Mouse (Mus musculus): ENCODE results near the gene Apbb2.

Gene Apbb2

DNA sequence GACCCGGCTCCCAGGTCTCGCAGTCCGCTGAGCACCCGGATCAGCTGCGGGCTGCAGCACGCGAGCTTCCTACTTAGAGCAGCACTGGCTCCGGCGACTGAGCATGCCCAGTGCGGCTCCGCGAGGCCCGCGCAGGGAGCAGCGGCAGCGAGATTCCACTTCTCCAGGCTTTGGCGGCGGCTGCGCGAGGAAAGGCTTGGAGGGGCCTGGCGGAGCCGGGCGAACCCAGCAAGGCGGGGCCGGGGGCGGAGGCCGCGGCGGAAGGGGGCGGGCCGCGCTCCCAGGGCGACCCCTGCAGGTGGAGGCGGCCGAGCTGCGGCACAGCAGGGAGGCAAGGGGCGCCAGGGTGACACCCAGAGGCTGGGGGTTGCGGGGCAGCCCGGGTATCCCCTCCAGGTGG is at the start of gene Apbb2:
Gene Apbb2, minus strand, starts transcription at position 188 of the 400 bp plus-strand sequence.
- peak; percentile 95 for DNase-seq (ENCODE audit: low spot score)

DNA sequence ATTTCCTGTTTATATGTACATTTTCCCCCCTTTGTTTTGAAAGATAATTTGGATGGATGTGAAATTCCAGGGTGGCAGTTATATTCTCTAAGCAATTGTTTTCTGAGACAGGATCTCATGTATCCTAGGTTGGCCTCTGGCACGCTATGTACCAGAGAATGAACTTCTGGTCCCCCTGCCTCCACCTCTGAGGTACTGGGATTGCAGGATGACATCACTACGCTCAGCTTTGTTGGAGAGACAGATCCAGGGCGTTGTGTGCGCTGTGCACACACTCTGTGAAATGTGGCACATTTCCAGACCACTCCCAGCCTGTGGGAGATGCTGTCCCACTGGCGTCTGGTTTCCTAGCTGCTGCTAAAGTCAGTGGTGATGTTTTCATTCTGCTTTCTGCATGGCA is 35.6 kb upstream of the Apbb2 start:
- no peak for DNase-seq (ENCODE audit: low spot score)

- DNase-seq (ENCODE audit: low spot score) = no peak
Measured at GRCm38 (mm10) chr5:66647504-66647903, 28.9 kb upstream of the Apbb2 start.

- DNase-seq (ENCODE audit: low spot score) = no peak
Measured at GRCm38 (mm10) chr5:66643260-66643659, 24.7 kb upstream of the Apbb2 start.

DNA sequence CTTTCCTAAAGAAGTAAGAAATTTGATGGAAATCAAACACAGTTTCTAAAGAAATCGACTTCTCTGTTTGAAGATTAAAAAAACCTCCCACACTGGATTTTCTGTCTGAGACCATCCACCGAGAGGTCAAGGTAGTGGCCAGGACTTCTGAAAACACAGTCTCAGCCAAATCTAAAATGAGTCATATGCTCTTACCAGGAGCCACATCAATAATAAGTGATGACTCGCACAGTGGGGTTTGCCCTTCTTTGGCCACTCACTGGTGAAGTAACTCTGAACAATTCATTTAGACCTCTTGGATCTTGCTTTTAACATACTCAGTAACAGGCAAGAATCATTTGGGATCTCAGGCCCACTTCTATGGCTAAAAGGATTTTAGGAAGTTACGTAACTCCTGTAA is 23.6 kb upstream of the Apbb2 start:
- DNase-seq (ENCODE audit: low spot score) = no peak

DNA sequence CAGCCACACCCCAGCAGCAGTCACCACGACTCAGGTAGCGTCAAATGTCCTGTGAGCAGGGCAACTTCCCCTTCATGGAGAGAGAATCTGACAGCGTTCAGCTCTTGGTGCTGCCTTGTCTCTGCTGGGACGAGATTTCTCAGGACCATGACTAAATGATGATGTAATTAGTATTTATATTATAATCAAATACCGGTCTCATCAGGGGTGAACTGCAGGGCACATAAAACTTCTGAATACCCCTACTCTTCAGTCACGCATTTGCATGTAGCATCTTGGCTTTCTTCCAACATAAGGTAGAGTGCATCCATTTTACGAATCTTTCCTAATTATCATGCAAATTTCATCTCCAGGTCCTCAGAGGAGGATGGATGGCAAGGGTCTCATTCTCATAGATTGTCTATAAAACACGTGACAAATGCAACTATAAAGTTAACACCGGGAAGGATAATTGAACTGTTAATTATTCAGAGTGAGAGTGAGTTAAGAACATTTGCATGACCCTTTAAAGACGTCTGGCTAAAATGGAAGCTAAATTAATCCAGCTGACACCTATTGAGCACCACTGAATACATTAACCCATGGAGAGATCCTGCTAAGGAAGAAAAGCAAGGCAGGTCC is 17.0 kb upstream of the Apbb2 start:
- no peak for DNase-seq (ENCODE audit: low spot score)

DNA sequence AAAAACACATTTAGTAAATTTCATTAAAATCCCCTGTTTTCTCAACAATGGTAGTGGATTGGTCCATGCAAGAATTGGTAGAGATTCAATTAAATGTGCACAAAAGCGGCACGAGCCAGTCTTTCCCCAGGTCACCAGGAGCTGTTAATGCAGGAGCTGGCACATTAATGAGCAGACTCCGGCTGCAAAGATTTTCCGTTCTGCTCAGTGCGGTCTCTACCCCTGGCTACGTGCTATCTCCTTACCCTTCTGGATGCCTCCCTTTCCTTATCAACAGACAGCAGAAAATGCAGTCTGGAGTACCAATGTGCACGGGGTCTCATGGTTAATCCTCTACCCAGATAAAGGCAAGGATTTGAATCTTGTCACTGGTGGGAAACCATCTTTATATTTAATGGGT is 9.2 kb upstream of the Apbb2 start:
- no peak for DNase-seq (ENCODE audit: low spot score)

DNA sequence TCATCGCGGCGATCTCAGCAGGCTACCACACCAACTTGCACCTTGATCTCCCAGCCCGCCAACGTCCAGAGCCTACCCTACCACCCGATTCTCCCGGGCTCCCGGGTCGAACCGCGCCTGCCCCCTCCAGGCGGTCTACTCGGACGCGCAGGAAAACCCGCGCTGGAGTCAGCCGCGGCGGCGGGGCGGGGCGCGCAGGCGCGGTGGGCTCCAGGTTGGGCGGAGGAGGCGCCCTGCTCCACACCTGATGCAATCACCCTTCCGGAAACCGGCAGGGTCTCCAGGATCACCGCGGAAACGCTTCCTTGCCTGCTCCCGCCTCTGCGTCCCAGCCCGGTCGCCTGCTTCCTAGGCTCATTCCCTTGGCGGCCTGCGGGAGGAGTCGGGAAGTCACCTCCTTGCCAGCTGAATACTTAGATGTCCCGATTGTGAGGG is 1.6 kb upstream of the Apbb2 start:
- DNase-seq (ENCODE audit: low spot score) = peak; percentile 83

DNA sequence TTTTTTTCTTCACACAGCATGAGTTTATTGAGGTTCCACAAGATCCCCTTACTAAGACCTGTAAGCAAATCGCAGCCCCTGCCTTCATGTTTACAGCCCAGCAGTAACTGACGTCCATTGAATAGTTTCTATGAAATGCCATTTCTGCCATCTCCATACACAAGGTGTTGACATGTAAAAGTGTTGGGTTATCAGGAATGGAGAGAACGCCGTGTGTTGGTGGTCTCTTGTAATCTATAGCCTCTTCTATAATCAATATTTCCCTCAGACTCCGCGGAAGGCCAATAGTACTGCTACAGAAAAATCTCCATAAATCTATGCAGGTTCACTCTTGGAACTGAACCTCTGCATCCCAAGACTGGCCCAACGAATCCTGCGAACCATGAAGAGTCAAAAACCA is 1.1 kb upstream of the Apbb2 start:
- no peak for DNase-seq (ENCODE audit: low spot score)

GRCm38 (mm10) chr5:66619195-66619594 is 611 bp upstream of the Apbb2 start:
- peak; percentile 13 for DNase-seq (ENCODE audit: low spot score)

DNA sequence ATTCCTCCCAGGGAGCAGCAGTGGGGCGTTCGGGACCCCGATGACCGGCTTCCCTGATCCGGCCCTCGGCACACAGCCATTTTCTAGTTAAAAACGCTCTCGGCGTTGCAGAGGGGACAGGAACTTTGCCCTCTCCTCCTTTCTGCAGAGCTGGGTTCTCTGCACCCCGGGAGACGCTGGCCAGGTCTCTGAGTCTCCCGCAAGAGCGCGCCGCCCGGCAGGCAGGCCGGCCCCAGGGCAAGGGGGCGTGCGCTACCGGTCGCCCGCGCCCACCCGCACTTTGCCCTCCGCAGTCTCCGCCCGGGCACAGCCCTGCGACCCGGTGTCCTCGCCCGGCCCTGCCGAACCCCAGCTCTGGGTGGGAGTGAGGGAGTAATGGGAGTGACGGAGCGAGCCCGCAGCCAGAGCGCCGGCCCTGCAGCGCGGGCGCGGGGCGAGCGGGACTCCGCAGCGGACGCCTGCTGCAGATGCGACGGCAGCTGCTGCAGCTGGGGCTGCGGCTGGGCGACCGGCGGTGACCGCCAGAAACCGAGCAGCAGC is 593 bp downstream of the Apbb2 start:
- no peak for DNase-seq (ENCODE audit: low spot score)

GRCm38 (mm10) chr5:66614940-66615339 is 3.6 kb downstream of the Apbb2 start:
- no peak for DNase-seq (ENCODE audit: low spot score)

GRCm38 (mm10) chr5:66613725-66614124 is 4.9 kb downstream of the Apbb2 start:
- no peak for DNase-seq (ENCODE audit: low spot score)

DNA sequence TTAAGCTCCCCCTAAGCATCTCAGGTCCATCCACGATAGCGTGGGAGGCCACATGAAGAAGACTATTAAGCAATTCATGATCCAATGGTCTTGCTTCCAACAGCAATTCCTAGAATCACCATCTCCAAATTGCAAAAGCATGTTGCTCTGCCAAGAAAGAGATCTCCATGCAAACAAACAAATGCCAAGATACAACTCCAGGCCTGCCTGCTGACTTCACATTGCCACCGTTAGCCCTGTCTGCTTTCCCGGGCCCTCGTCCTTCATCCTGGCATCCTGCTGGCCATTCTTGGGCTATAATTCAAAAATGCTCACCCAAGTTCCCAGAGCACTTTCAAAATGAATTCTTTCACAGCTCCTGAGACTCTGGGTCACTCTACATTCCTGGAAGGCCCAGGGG is 5.6 kb downstream of the Apbb2 start:
- DNase-seq (ENCODE audit: low spot score) = no peak

- no peak for DNase-seq (ENCODE audit: low spot score)
Measured at GRCm38 (mm10) chr5:66611851-66612250, 6.7 kb downstream of the Apbb2 start.

DNA sequence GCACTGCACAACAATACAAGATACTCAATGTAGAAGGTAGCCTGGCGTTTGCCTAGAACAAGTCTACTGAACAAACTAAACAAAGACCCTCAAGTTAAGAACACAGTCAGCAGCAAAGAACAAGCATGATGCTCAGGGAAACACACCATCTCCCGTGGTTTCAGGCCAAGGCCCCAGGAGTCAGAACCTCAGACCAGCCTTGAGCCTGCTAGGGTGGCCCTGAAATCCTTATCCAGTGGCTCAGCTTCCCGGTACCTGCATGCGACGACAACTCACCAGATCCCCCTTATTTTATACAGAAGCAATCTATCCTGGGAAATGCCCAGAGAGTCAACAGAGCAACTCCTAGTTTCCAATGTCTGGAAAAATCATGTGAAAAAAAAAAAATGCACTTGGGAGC is 7.2 kb downstream of the Apbb2 start:
- no peak for DNase-seq (ENCODE audit: low spot score)

DNA sequence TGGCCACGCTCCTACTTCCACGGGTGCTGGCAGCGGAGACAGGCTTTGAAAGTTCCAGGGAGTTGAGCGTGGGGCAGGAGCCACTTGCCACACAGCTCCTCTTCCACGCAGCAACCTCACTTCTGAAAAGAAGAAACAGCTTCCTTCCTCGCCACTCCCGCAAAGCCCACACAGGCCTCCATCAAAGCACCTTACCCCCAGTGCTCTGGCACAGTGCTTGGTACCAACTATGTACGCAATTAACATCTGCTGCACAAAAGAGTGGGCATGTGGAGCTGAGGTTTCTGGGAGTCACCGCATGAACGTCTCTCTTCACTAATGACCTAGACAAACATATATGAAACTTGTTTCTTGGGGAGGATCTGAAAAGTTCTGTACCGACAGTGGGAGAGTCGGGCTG is 8.3 kb downstream of the Apbb2 start:
- no peak for DNase-seq (ENCODE audit: low spot score)

DNA sequence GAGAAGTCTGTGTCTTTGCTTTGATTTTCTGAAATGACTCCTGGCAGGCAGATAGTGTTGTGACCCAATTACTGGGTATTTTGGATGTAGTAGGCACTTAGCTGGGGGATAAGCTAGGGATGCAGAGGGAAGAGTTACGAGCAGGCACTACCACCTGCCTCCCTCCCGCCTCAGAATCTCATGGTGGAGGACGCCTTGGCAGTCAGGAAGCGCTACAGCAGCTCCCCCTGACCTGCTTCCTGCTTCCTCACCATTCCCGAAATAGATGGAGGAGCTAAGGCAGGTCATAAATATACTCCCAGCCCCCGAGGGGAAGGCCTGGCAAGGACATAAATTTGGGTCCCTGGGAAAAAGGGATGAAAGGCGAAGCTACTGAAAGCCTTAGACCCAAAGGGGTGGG is 9.3 kb downstream of the Apbb2 start:
- no peak for DNase-seq (ENCODE audit: low spot score)

- no peak for DNase-seq (ENCODE audit: low spot score)
Measured at GRCm38 (mm10) chr5:66607801-66608200, 10.8 kb downstream of the Apbb2 start.

GRCm38 (mm10) chr5:66607201-66607600 is 11.4 kb downstream of the Apbb2 start:
- DNase-seq (ENCODE audit: low spot score) = no peak

DNA sequence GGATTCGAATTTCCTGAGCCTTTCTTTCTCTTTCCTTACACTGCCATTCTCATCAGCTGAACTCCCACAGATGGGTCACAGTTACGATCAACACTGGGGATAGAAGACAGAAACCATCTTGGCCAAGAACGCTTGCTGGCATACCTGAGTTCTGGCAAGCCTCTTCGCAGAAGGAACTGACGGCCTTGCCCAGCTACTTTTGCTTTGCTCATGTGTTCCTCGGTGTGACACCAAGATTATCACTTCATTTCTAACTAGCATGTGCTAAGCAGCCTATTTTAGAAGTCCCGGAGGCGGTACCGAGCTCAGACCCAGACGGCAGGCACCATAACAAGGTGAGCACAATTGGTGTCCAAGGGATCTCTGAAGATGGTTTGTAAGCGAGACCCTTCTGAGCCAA is 12.9 kb downstream of the Apbb2 start:
- no peak for DNase-seq (ENCODE audit: low spot score)

DNA sequence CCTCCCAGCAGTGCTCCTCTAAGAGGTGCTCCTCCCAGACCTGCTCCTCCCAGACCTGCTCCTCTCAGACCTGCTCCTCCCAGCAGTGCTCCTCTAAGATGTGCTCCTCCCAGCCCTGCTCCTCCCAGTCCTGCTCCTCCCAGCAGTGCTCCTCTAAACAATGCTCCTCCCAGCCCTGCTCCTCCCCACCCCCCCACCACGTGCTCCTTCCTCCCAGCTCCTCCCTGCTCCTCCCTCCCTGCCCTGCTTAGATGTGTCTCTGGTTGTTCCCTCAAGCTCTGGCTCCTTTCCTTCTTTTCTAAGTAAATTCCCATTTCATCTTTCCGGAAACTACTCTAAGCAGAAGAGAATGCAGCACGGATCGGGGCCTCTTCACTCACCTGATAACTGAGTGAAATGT is 14.2 kb downstream of the Apbb2 start:
- no peak for DNase-seq (ENCODE audit: low spot score)

DNA sequence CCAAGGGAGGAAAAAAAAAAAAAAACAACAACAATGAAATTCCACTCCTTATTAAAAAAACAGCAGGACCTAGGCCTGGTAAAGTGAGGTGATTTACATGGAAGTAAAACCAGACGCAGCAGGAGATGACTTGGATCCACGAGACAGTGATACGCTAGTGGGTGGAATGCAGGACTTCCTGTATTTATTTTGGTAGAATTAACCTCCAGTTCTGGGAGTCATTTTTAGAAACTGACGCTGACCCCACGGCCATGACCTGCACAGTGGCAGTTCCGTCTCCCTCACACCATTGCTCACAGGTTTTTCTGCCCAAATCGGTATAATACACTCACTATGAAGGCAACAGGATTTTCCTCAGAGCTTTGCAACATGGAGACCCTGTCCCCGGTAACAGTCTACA is 14.8 kb downstream of the Apbb2 start:
- DNase-seq (ENCODE audit: low spot score) = no peak

DNA sequence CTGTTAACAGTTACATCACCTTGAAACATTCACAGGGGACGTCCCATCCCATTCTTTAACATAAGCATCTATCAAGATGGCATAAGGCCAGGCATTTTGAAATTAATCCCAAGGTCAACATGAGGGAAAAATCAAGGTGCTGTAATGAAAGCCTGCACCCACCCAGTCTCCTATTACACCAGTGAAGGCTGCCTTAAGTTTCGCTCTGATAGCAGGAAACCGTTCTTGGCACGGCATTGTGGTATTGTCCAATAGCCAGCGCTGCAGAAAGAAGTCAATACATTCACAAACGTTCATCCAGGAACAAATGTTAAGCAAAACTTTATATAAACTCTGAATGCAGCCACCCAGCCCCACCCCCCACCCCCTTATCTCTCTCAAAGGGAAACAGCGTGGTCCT is 15.4 kb downstream of the Apbb2 start:
- no peak for DNase-seq (ENCODE audit: low spot score)
